Mouse (Mus musculus) lung, adult 2 months (tissue): Measurements from ENCODE around the gene Agtr1a.

Source experiments
- CTCF ChIP-seq: fragments of 200-500 bp; IDR thresholded peaks from 2 replicates; pipeline ENCODE4 v1.5.1; 2011; ENCODE audit warnings: mild to moderate bottlenecking, low read length, control low read depth; ENCODE audit not compliant: insufficient read depth
- POLR2A ChIP-seq: fragments of 200-500 bp; IDR thresholded peaks from 2 replicates; pipeline ENCODE4 v1.6.1; 2011; ENCODE audit warnings: low read depth, mild to moderate bottlenecking, control low read depth, low read length, borderline replicate concordance; ENCODE audit errors: extremely low read depth

DNA sequence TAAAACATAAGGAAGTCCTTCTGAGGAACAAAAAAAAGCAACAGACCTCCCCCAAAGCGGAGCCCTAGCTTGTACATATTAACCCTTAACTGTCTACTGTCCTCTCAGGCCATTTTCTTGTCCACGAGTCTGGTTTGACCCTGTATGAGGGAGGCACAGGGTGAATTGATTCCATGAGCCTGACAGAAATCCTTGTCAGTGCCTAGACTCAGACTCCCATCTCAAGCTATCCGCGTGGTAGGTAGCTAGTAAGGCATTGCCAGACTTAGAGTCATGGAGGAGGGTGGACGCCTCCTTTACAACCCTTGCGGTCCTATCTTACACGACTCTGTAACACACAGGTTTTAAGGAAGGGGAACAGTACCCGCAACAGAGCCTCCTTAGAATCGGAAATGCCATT lies 28.5 kb downstream of the Agtr1a start:
- TF ChIP-seq CTCF: no peak
- TF ChIP-seq POLR2A: no peak
